Mouse (Mus musculus): Measurements from ENCODE around the gene Adipor2. TPM values are rescaled to one million over a fixed set of nuclear protein-coding genes. Genes with fewer than 3 reads are reported as not detected.
"Not testable (repeated sequence)": the region's sequence is repeated elsewhere in the genome, so short reads cannot be mapped to it uniquely, and the experiment has no call there.

Adipor2 gene
- total and polyA plus RNA-seq, 2 experiments = 246 to 306 TPM

- Histone ChIP-seq H3K27ac (replicated peaks; ENCODE audit: insufficient read depth, low read depth, low read length) (no peak overlapping the region), H3K79me2 (ENCODE audit: control insufficient read depth, insufficient read depth, low read length) (no peaks in the 10 kb centered on the region), H3K4me1 (ENCODE audit: control insufficient read depth, insufficient read depth, low read length) (peaks cover 9% of the 10 kb centered on the region), H3K27me3 (ENCODE audit: control insufficient read depth, insufficient read depth, low read length) (no peaks in the 10 kb centered on the region), H3K36me3 (ENCODE audit: control insufficient read depth, insufficient read depth, low read length) (no peaks in the 10 kb centered on the region), H3K9ac (ENCODE audit: low read depth, low read length) (no peak overlapping the region), H3K4me3 (ENCODE audit: insufficient read depth, low read depth, low read length) (no peak overlapping the region)
- DNase-seq (ENCODE audit: extremely low read depth, low read depth, low spot score) = peak; percentile 65
- WGBS = 39% methylated on average over 12 of the region's 12 CpGs
- no peak for TF ChIP-seq POLR2A (IDR thresholded peaks at IDR 0.05; ENCODE audit: extremely low read depth, insufficient read depth, low read length)
- peak; percentile 96 for TF ChIP-seq CTCF (IDR thresholded peaks at IDR 0.05; ENCODE audit: low read depth, low read length)
These were observed 26.5 kb upstream of the Adipor2 start for GRCm38 (mm10) chr6:119443742-119444645.

- WGBS = 78% methylated on average over 5 of the region's 5 CpGs
- TF ChIP-seq CTCF (IDR thresholded peaks at IDR 0.05; ENCODE audit: low read depth, low read length) = peak; percentile 45; the same call in 1 of the 2 replicates
These were observed 25.2 kb upstream of the Adipor2 start for GRCm38 (mm10) chr6:119442729-119443128.

GRCm38 (mm10) chr6:119437894-119438761, 20.6 kb upstream of the Adipor2 start:
- no peak for TF ChIP-seq CTCF (IDR thresholded peaks at IDR 0.05; ENCODE audit: low read depth, low read length)
- no peak for TF ChIP-seq POLR2A (IDR thresholded peaks at IDR 0.05; ENCODE audit: extremely low read depth, insufficient read depth, low read length)
- Histone ChIP-seq H3K27ac (replicated peaks; ENCODE audit: insufficient read depth, low read depth, low read length) (no peak overlapping the region), H3K36me3 (ENCODE audit: control insufficient read depth, insufficient read depth, low read length) (no peaks in the 10 kb centered on the region), H3K4me1 (ENCODE audit: control insufficient read depth, insufficient read depth, low read length) (no peaks in the 10 kb centered on the region), H3K4me3 (ENCODE audit: insufficient read depth, low read depth, low read length) (no peak overlapping the region), H3K27me3 (ENCODE audit: control insufficient read depth, insufficient read depth, low read length) (no peaks in the 10 kb centered on the region), H3K9ac (ENCODE audit: low read depth, low read length) (no peak overlapping the region), H3K79me2 (ENCODE audit: control insufficient read depth, insufficient read depth, low read length) (no peaks in the 10 kb centered on the region)
- WGBS = 76% methylated on average over 8 of the region's 8 CpGs
- DNase-seq (ENCODE audit: extremely low read depth, low read depth, low spot score) = no peak

More at GRCm38 (mm10) chr6:119442729-119443128, 25.2 kb upstream of the Adipor2 start:
- not testable (repeated sequence) for H3K4me1 ChIP-seq (ENCODE audit: control insufficient read depth, insufficient read depth, low read length); H3K27me3 ChIP-seq (ENCODE audit: control insufficient read depth, insufficient read depth, low read length); DNase-seq (ENCODE audit: extremely low read depth, low read depth, low spot score); H3K36me3 ChIP-seq (ENCODE audit: control insufficient read depth, insufficient read depth, low read length); H3K27ac ChIP-seq (replicated peaks; ENCODE audit: insufficient read depth, low read depth, low read length); H3K79me2 ChIP-seq (ENCODE audit: control insufficient read depth, insufficient read depth, low read length); H3K9ac ChIP-seq (ENCODE audit: low read depth, low read length); H3K4me3 ChIP-seq (ENCODE audit: insufficient read depth, low read depth, low read length)

- H3K4me1 ChIP-seq (ENCODE audit: control insufficient read depth, insufficient read depth, low read length) = peaks cover 2% of the 10 kb centered on the region; the same call in 1 of the 2 replicates
- H3K4me3 ChIP-seq (ENCODE audit: insufficient read depth, low read depth, low read length) = no peak overlapping the region
- H3K36me3 ChIP-seq (ENCODE audit: control insufficient read depth, insufficient read depth, low read length) = no peaks in the 10 kb centered on the region
- TF ChIP-seq POLR2A (IDR thresholded peaks at IDR 0.05; ENCODE audit: extremely low read depth, insufficient read depth, low read length) = no peak
- TF ChIP-seq CTCF (IDR thresholded peaks at IDR 0.05; ENCODE audit: low read depth, low read length) = no peak
- 58% methylated on average over 4 of the region's 4 CpGs for WGBS
- H3K27ac ChIP-seq (replicated peaks; ENCODE audit: insufficient read depth, low read depth, low read length) = no peak overlapping the region
- H3K27me3 ChIP-seq (ENCODE audit: control insufficient read depth, insufficient read depth, low read length) = no peaks in the 10 kb centered on the region
- no peak for DNase-seq (ENCODE audit: extremely low read depth, low read depth, low spot score)
- no peak overlapping the region for H3K9ac ChIP-seq (ENCODE audit: low read depth, low read length)
- H3K79me2 ChIP-seq (ENCODE audit: control insufficient read depth, insufficient read depth, low read length) = peaks cover 3% of the 10 kb centered on the region; the same call in 1 of the 2 replicates
These were observed 16.9 kb upstream of the Adipor2 start for GRCm38 (mm10) chr6:119434394-119434793.

- H3K4me3 ChIP-seq (ENCODE audit: insufficient read depth, low read depth, low read length) = no peak overlapping the region
- H3K27me3 ChIP-seq (ENCODE audit: control insufficient read depth, insufficient read depth, low read length) = no peaks in the 10 kb centered on the region
- WGBS = 85% methylated on average over 6 of the region's 6 CpGs
- H3K36me3 ChIP-seq (ENCODE audit: control insufficient read depth, insufficient read depth, low read length) = no peaks in the 10 kb centered on the region
- TF ChIP-seq CTCF (IDR thresholded peaks at IDR 0.05; ENCODE audit: low read depth, low read length) = no peak
- DNase-seq (ENCODE audit: extremely low read depth, low read depth, low spot score) = no peak
- H3K9ac ChIP-seq (ENCODE audit: low read depth, low read length) = no peak overlapping the region
- no peak overlapping the region for H3K27ac ChIP-seq (replicated peaks; ENCODE audit: insufficient read depth, low read depth, low read length)
- H3K4me1 ChIP-seq (ENCODE audit: control insufficient read depth, insufficient read depth, low read length) = peaks cover 7% of the 10 kb centered on the region; the same call in 1 of the 2 replicates
- peaks cover 3% of the 10 kb centered on the region; the same call in 1 of the 2 replicates for H3K79me2 ChIP-seq (ENCODE audit: control insufficient read depth, insufficient read depth, low read length)
These were observed 14.3 kb upstream of the Adipor2 start for GRCm38 (mm10) chr6:119431751-119432324.
